Mouse (Mus musculus): Measurements from ENCODE around the gene Tekt4. TPM values are rescaled to one million over a fixed set of nuclear protein-coding genes. Genes with fewer than 3 reads are reported as not detected.

Gene Tekt4
- polyA plus RNA-seq (2015; fragmentation: Nextera tagmentation; extraction: Ambion mirVana), result 0.06 TPM in 1 of 2 replicates, not detected in the other

GRCm38 (mm10) chr17:25454272-25454671 lies at the start of gene Tekt4:
Gene Tekt4, plus strand, starts transcription at chr17:25454615.
- Histone ChIP-seq H3K27me3 (ENCODE audit: control insufficient read depth, insufficient read depth, low read length) (no peaks in the 10 kb centered on the region), H3K4me1 (replicated peaks; ENCODE audit: control insufficient read depth, insufficient read depth) (no peaks in the 10 kb centered on the region), H3K4me3 (ENCODE audit: low read depth, low read length) (no peak within 1 kb of the TSS), H3K9ac (ENCODE audit: low read length) (0 out of 2 replicates have a peak within 1 kb of the TSS, but pooled peaks have one; percentile 23), H3K9me3 (ENCODE audit: control insufficient read depth, low read length) (no peaks in the 10 kb centered on the region), H3K27ac (replicated peaks) (no peak within 1 kb of the TSS), H3K4me2 (replicated peaks; ENCODE audit: low read depth) (no peak within 1 kb of the TSS), H3K36me3 (ENCODE audit: control insufficient read depth, insufficient read depth, low read length) (no peaks in the 10 kb centered on the region)
- ATAC-seq (ENCODE audit: low FRiP score, low TSS enrichment) (no peak), DNase-seq (ENCODE audit: low spot score) (no peak)
- TF ChIP-seq CTCF (IDR thresholded peaks at IDR 0.05; ENCODE audit: low read depth), result no peak
- no peak for TF ChIP-seq EP300 (optimal IDR thresholded peaks at IDR 0.05)
- WGBS, result 34% methylated on average over 2 of the region's 2 CpGs

DNA sequence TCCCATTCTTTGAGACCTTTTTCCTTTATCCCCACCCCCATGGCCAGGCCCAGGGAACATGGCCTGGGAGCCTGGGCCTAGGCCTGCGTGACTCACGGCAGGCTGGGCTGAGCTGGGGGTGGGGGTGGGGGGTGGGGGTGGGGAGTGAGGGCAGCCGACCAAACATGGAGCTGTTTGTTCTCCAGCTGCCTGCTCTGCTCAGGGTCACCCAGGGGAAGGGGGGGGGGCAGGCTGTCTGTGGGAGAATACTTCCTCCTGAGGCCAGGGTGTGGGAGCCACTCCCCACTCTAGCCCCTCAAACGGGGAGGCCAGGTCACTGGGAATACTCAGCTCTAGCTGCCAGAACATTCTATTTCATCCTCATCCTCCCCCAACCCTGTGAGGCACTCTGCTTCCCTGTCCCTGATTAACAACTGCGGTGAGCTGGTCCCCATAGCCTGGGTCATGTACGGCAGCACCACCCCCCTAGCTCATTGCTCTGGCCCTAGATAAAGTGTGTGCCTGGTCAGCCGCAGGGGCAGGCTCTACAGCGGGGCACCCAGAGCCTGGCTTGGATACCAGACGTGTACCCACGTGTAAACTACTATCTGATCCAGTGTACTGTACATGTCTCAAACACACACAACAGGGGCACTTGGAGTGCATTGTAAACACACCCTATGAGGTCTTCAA lies 49.1 kb upstream of the Tekt4 start:
- ATAC-seq (ENCODE audit: low FRiP score, low TSS enrichment), result peak; percentile 78
- peak overlapping the region; percentile 41 for H3K9ac ChIP-seq (ENCODE audit: low read length)

DNA sequence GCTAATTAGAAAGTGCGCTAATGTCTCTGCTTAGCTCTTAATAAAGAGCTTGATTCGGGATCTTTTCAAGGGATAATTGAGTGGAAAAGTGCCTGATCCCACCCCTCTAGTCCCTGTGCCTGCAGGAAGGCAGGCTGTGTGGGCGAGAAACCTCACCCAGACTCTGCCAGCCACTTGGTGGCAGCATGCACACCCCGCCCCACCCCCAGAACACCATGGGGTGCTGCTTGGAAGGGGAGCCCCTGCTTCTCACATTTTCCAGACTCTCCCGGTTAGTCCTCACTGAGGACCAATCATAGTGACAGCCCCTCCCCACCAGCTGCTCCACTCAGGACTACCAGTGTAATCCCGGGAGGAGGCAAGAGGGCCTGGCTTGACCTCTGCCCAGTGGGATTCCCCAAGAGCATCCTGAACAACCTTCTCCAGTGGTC lies 48.4 kb upstream of the Tekt4 start:
- Histone ChIP-seq H3K27me3 (ENCODE audit: control insufficient read depth, insufficient read depth, low read length) (no peaks in the 10 kb centered on the region), H3K27ac (replicated peaks) (peak overlapping the region; percentile 77), H3K4me3 (ENCODE audit: low read depth, low read length) (no peak overlapping the region), H3K4me2 (replicated peaks; ENCODE audit: low read depth) (no peak overlapping the region), H3K9me3 (ENCODE audit: control insufficient read depth, low read length) (no peaks in the 10 kb centered on the region), H3K36me3 (ENCODE audit: control insufficient read depth, insufficient read depth, low read length) (no peaks in the 10 kb centered on the region), H3K4me1 (replicated peaks; ENCODE audit: control insufficient read depth, insufficient read depth) (peaks cover 3% of the 10 kb centered on the region), H3K9ac (ENCODE audit: low read length) (no peak overlapping the region)
- DNase-seq (ENCODE audit: low spot score) (no peak), ATAC-seq (ENCODE audit: low FRiP score, low TSS enrichment) (no peak; the same call in 1 of the 2 replicates)
- 29% methylated on average over 6 of the region's 6 CpGs for WGBS
- TF ChIP-seq EP300 (optimal IDR thresholded peaks at IDR 0.05), result no peak
- peak; percentile 59 for TF ChIP-seq CTCF (IDR thresholded peaks at IDR 0.05; ENCODE audit: low read depth)

More for the DNA sequence above, 49.1 kb upstream of the Tekt4 start:
- Histone ChIP-seq H3K27ac (replicated peaks) (peak overlapping the region; percentile 77), H3K4me1 (replicated peaks; ENCODE audit: control insufficient read depth, insufficient read depth) (peaks cover 3% of the 10 kb centered on the region), H3K4me3 (ENCODE audit: low read depth, low read length) (no peak overlapping the region), H3K4me2 (replicated peaks; ENCODE audit: low read depth) (peak overlapping the region; percentile 14; the same call in 1 of the 2 replicates), H3K27me3 (ENCODE audit: control insufficient read depth, insufficient read depth, low read length) (no peaks in the 10 kb centered on the region), H3K9me3 (ENCODE audit: control insufficient read depth, low read length) (no peaks in the 10 kb centered on the region), H3K36me3 (ENCODE audit: control insufficient read depth, insufficient read depth, low read length) (no peaks in the 10 kb centered on the region)
- peak; percentile 69 for DNase-seq (ENCODE audit: low spot score)
- TF ChIP-seq EP300 (optimal IDR thresholded peaks at IDR 0.05) (no peak), CTCF (IDR thresholded peaks at IDR 0.05; ENCODE audit: low read depth) (no peak)
- WGBS, result 3% methylated on average over 8 of the region's 10 CpGs

- WGBS, result 63% methylated on average over 4 of the region's 4 CpGs
- no peaks in the 10 kb centered on the region for H3K9me3 ChIP-seq (ENCODE audit: control insufficient read depth, low read length)
- DNase-seq (ENCODE audit: low spot score) (no peak), ATAC-seq (ENCODE audit: low FRiP score, low TSS enrichment) (no peak)
- H3K36me3 ChIP-seq (ENCODE audit: control insufficient read depth, insufficient read depth, low read length), result no peaks in the 10 kb centered on the region
- H3K9ac ChIP-seq (ENCODE audit: low read length), result no peak overlapping the region
- H3K4me3 ChIP-seq (ENCODE audit: low read depth, low read length), result no peak overlapping the region
- peaks cover 3% of the 10 kb centered on the region for H3K4me1 ChIP-seq (replicated peaks; ENCODE audit: control insufficient read depth, insufficient read depth)
- no peak overlapping the region for H3K27ac ChIP-seq (replicated peaks)
- TF ChIP-seq EP300 (optimal IDR thresholded peaks at IDR 0.05), result no peak
- TF ChIP-seq CTCF (IDR thresholded peaks at IDR 0.05; ENCODE audit: low read depth), result no peak
- H3K4me2 ChIP-seq (replicated peaks; ENCODE audit: low read depth), result no peak overlapping the region
- H3K27me3 ChIP-seq (ENCODE audit: control insufficient read depth, insufficient read depth, low read length), result no peaks in the 10 kb centered on the region
Observed at GRCm38 (mm10) chr17:25407352-25407751, 47.1 kb upstream of the Tekt4 start.

GRCm38 (mm10) chr17:25408302-25408999 lies 46.0 kb upstream of the Tekt4 start:
- WGBS, result 82% methylated on average over 7 of the region's 7 CpGs
- no peaks in the 10 kb centered on the region for H3K9me3 ChIP-seq (ENCODE audit: control insufficient read depth, low read length)
- H3K4me1 ChIP-seq (replicated peaks; ENCODE audit: control insufficient read depth, insufficient read depth), result peaks cover 3% of the 10 kb centered on the region
- DNase-seq (ENCODE audit: low spot score) (no peak), ATAC-seq (ENCODE audit: low FRiP score, low TSS enrichment) (no peak)
- H3K27ac ChIP-seq (replicated peaks), result no peak overlapping the region
- no peaks in the 10 kb centered on the region for H3K36me3 ChIP-seq (ENCODE audit: control insufficient read depth, insufficient read depth, low read length)
- TF ChIP-seq CTCF (IDR thresholded peaks at IDR 0.05; ENCODE audit: low read depth) (no peak), EP300 (optimal IDR thresholded peaks at IDR 0.05) (no peak)
- H3K4me2 ChIP-seq (replicated peaks; ENCODE audit: low read depth), result no peak overlapping the region
- H3K27me3 ChIP-seq (ENCODE audit: control insufficient read depth, insufficient read depth, low read length), result no peaks in the 10 kb centered on the region
- H3K9ac ChIP-seq (ENCODE audit: low read length), result no peak overlapping the region
- no peak overlapping the region for H3K4me3 ChIP-seq (ENCODE audit: low read depth, low read length)

GRCm38 (mm10) chr17:25409621-25410020 lies 44.8 kb upstream of the Tekt4 start:
- no peak overlapping the region for H3K4me3 ChIP-seq (ENCODE audit: low read depth, low read length)
- H3K9ac ChIP-seq (ENCODE audit: low read length), result no peak overlapping the region
- ATAC-seq (ENCODE audit: low FRiP score, low TSS enrichment) (no peak), DNase-seq (ENCODE audit: low spot score) (no peak)
- peaks cover 3% of the 10 kb centered on the region for H3K4me1 ChIP-seq (replicated peaks; ENCODE audit: control insufficient read depth, insufficient read depth)
- 63% methylated on average over 7 of the region's 7 CpGs for WGBS
- 0 out of 2 replicates have a peak overlapping the region, but pooled peaks have one; percentile 13 for H3K27ac ChIP-seq (replicated peaks)
- no peak overlapping the region for H3K4me2 ChIP-seq (replicated peaks; ENCODE audit: low read depth)
- no peaks in the 10 kb centered on the region for H3K36me3 ChIP-seq (ENCODE audit: control insufficient read depth, insufficient read depth, low read length)
- no peaks in the 10 kb centered on the region for H3K27me3 ChIP-seq (ENCODE audit: control insufficient read depth, insufficient read depth, low read length)
- TF ChIP-seq EP300 (optimal IDR thresholded peaks at IDR 0.05) (no peak), CTCF (IDR thresholded peaks at IDR 0.05; ENCODE audit: low read depth) (no peak)
- H3K9me3 ChIP-seq (ENCODE audit: control insufficient read depth, low read length), result no peaks in the 10 kb centered on the region

All from stomach, postnatal 0 days (tissue).